Mouse (Mus musculus): ENCODE data around the gene Cuta. TPM values are rescaled to one million over a fixed set of nuclear protein-coding genes. Genes with fewer than 3 reads are reported as not detected.
"Not testable (repeated sequence)": the region's sequence is repeated elsewhere in the genome, so short reads cannot be mapped to it uniquely, and the experiment has no call there.

Gene Cuta
- polyA plus RNA-seq, 1 experiment from 2014 or later: 134 TPM

GRCm38 (mm10) chr17:26922368-26922767 is 17.0 kb downstream of the Cuta start:
- not testable (repeated sequence) for H3K4me1 ChIP-seq (ENCODE audit: control insufficient read depth, insufficient read depth, low read length); H3K27me3 ChIP-seq (ENCODE audit: control insufficient read depth, insufficient read depth, low read length); H3K27ac ChIP-seq (ENCODE audit: low read depth, low read length); H3K9ac ChIP-seq (ENCODE audit: low read depth, low read length); H3K9me3 ChIP-seq (replicated peaks; ENCODE audit: control insufficient read depth, low read length); ATAC-seq (replicated peaks; ENCODE audit: insufficient number of reproducible peaks, low FRiP score, low TSS enrichment); H3K4me3 ChIP-seq (ENCODE audit: low read depth, low read length); H3K4me2 ChIP-seq
- 88% methylated on average over 5 of the region's 6 CpGs for WGBS (ENCODE audit: insufficient replicate concordance)
- peaks cover 15% of the 10 kb centered on the region for H3K36me3 ChIP-seq (ENCODE audit: control insufficient read depth, insufficient read depth, low read length)

GRCm38 (mm10) chr17:26919516-26919915 is 19.9 kb downstream of the Cuta start:
- 39% methylated on average over 2 of the region's 2 CpGs for WGBS (ENCODE audit: insufficient replicate concordance)
- H3K9ac ChIP-seq (ENCODE audit: low read depth, low read length); ATAC-seq (replicated peaks; ENCODE audit: insufficient number of reproducible peaks, low FRiP score, low TSS enrichment); H3K9me3 ChIP-seq (replicated peaks; ENCODE audit: control insufficient read depth, low read length); H3K36me3 ChIP-seq (ENCODE audit: control insufficient read depth, insufficient read depth, low read length); H3K4me1 ChIP-seq (ENCODE audit: control insufficient read depth, insufficient read depth, low read length); H3K27ac ChIP-seq (ENCODE audit: low read depth, low read length); H3K27me3 ChIP-seq (ENCODE audit: control insufficient read depth, insufficient read depth, low read length); H3K4me3 ChIP-seq (ENCODE audit: low read depth, low read length); H3K4me2 ChIP-seq: not testable (repeated sequence)

GRCm38 (mm10) chr17:26918343-26918742 is 21.0 kb downstream of the Cuta start:
- H3K27me3 ChIP-seq (ENCODE audit: control insufficient read depth, insufficient read depth, low read length): no peaks in the 10 kb centered on the region
- WGBS (ENCODE audit: insufficient replicate concordance): 68% methylated on average over 2 of the region's 2 CpGs
- no peak for ATAC-seq (replicated peaks; ENCODE audit: insufficient number of reproducible peaks, low FRiP score, low TSS enrichment)
- H3K27ac ChIP-seq (ENCODE audit: low read depth, low read length): no peak overlapping the region
- H3K4me1 ChIP-seq (ENCODE audit: control insufficient read depth, insufficient read depth, low read length): peaks cover 4% of the 10 kb centered on the region; the same call in 1 of the 2 replicates
- peak overlapping the region; percentile 50; the same call in 1 of the 2 replicates for H3K9ac ChIP-seq (ENCODE audit: low read depth, low read length)
- H3K36me3 ChIP-seq (ENCODE audit: control insufficient read depth, insufficient read depth, low read length): peaks cover 5% of the 10 kb centered on the region; the same call in 1 of the 2 replicates
- H3K4me3 ChIP-seq (ENCODE audit: low read depth, low read length): peak overlapping the region; percentile 54
- no peaks in the 10 kb centered on the region for H3K9me3 ChIP-seq (replicated peaks; ENCODE audit: control insufficient read depth, low read length)
- H3K4me2 ChIP-seq: peak overlapping the region; percentile 66

- peak overlapping the region; percentile 66 for H3K4me2 ChIP-seq
- H3K27me3 ChIP-seq (ENCODE audit: control insufficient read depth, insufficient read depth, low read length); ATAC-seq (replicated peaks; ENCODE audit: insufficient number of reproducible peaks, low FRiP score, low TSS enrichment); H3K36me3 ChIP-seq (ENCODE audit: control insufficient read depth, insufficient read depth, low read length); H3K4me1 ChIP-seq (ENCODE audit: control insufficient read depth, insufficient read depth, low read length); H3K9me3 ChIP-seq (replicated peaks; ENCODE audit: control insufficient read depth, low read length): not testable (repeated sequence)
- 3% methylated on average over 12 of the region's 12 CpGs for WGBS (ENCODE audit: insufficient replicate concordance)
- peak overlapping the region; percentile 71 for H3K27ac ChIP-seq (ENCODE audit: low read depth, low read length)
- peak overlapping the region; percentile 80 for H3K9ac ChIP-seq (ENCODE audit: low read depth, low read length)
- H3K4me3 ChIP-seq (ENCODE audit: low read depth, low read length): peak overlapping the region; percentile 54
These were observed 21.8 kb downstream of the Cuta start for GRCm38 (mm10) chr17:26917560-26917959.

- under 1% methylated on average over 71 of the region's 72 CpGs for WGBS (ENCODE audit: insufficient replicate concordance)
- H3K4me3 ChIP-seq (ENCODE audit: low read depth, low read length): peak within 1 kb of the TSS; percentile 54
These were observed 22.5 kb downstream of the Cuta start, which contains the start of gene Kifc5b for GRCm38 (mm10) chr17:26916711-26917482. Gene Kifc5b (plus strand): TSS chr17:26917091.

GRCm38 (mm10) chr17:26915248-26915647 is 24.1 kb downstream of the Cuta start:
- H3K4me1 ChIP-seq (ENCODE audit: control insufficient read depth, insufficient read depth, low read length): peaks cover 4% of the 10 kb centered on the region; the same call in 1 of the 2 replicates
- ATAC-seq (replicated peaks; ENCODE audit: insufficient number of reproducible peaks, low FRiP score, low TSS enrichment): no peak
- no peaks in the 10 kb centered on the region for H3K36me3 ChIP-seq (ENCODE audit: control insufficient read depth, insufficient read depth, low read length)
- no peaks in the 10 kb centered on the region for H3K27me3 ChIP-seq (ENCODE audit: control insufficient read depth, insufficient read depth, low read length)
- 47% methylated on average over 1 of the region's 1 CpGs for WGBS (ENCODE audit: insufficient replicate concordance)
- H3K9ac ChIP-seq (ENCODE audit: low read depth, low read length): no peak overlapping the region
- H3K9me3 ChIP-seq (replicated peaks; ENCODE audit: control insufficient read depth, low read length): no peaks in the 10 kb centered on the region
- no peak overlapping the region for H3K4me3 ChIP-seq (ENCODE audit: low read depth, low read length)
- H3K27ac ChIP-seq (ENCODE audit: low read depth, low read length): no peak overlapping the region
- no peak overlapping the region for H3K4me2 ChIP-seq

More at GRCm38 (mm10) chr17:26916711-26917482, 22.5 kb downstream of the Cuta start, which contains the start of gene Kifc5b:
- Histone ChIP-seq H3K4me1 (ENCODE audit: control insufficient read depth, insufficient read depth, low read length) (peaks cover 4% of the 10 kb centered on the region; the same call in 1 of the 2 replicates), H3K4me2 (peak within 1 kb of the TSS; percentile 66), H3K9ac (ENCODE audit: low read depth, low read length) (peak within 1 kb of the TSS; percentile 80), H3K27ac (ENCODE audit: low read depth, low read length) (peak within 1 kb of the TSS; percentile 71), H3K9me3 (replicated peaks; ENCODE audit: control insufficient read depth, low read length) (no peaks in the 10 kb centered on the region), H3K27me3 (ENCODE audit: control insufficient read depth, insufficient read depth, low read length) (no peaks in the 10 kb centered on the region), H3K36me3 (ENCODE audit: control insufficient read depth, insufficient read depth, low read length) (peaks cover 3% of the 10 kb centered on the region; the same call in 1 of the 2 replicates)
- ATAC-seq (replicated peaks; ENCODE audit: insufficient number of reproducible peaks, low FRiP score, low TSS enrichment): peak; percentile 94

GRCm38 (mm10) chr17:26907506-26907905 is 31.9 kb downstream of the Cuta start:
- not testable (repeated sequence) for H3K4me1 ChIP-seq (ENCODE audit: control insufficient read depth, insufficient read depth, low read length); H3K9me3 ChIP-seq (replicated peaks; ENCODE audit: control insufficient read depth, low read length); H3K27ac ChIP-seq (ENCODE audit: low read depth, low read length); H3K4me2 ChIP-seq; H3K9ac ChIP-seq (ENCODE audit: low read depth, low read length); ATAC-seq (replicated peaks; ENCODE audit: insufficient number of reproducible peaks, low FRiP score, low TSS enrichment); H3K27me3 ChIP-seq (ENCODE audit: control insufficient read depth, insufficient read depth, low read length); H3K4me3 ChIP-seq (ENCODE audit: low read depth, low read length); H3K36me3 ChIP-seq (ENCODE audit: control insufficient read depth, insufficient read depth, low read length)
- WGBS (ENCODE audit: insufficient replicate concordance): 86% methylated on average over 14 of the region's 15 CpGs

GRCm38 (mm10) chr17:26904320-26904719 is 35.0 kb downstream of the Cuta start:
- H3K4me3 ChIP-seq (ENCODE audit: low read depth, low read length): no peak overlapping the region
- H3K9me3 ChIP-seq (replicated peaks; ENCODE audit: control insufficient read depth, low read length): no peaks in the 10 kb centered on the region
- H3K4me1 ChIP-seq (ENCODE audit: control insufficient read depth, insufficient read depth, low read length): no peaks in the 10 kb centered on the region
- H3K9ac ChIP-seq (ENCODE audit: low read depth, low read length): no peak overlapping the region
- H3K27ac ChIP-seq (ENCODE audit: low read depth, low read length): no peak overlapping the region
- H3K27me3 ChIP-seq (ENCODE audit: control insufficient read depth, insufficient read depth, low read length): no peaks in the 10 kb centered on the region
- 52% methylated on average over 5 of the region's 5 CpGs for WGBS (ENCODE audit: insufficient replicate concordance)
- no peak overlapping the region for H3K4me2 ChIP-seq
- no peak for ATAC-seq (replicated peaks; ENCODE audit: insufficient number of reproducible peaks, low FRiP score, low TSS enrichment)
- no peaks in the 10 kb centered on the region for H3K36me3 ChIP-seq (ENCODE audit: control insufficient read depth, insufficient read depth, low read length)
